Mouse (Mus musculus) hindbrain, embryonic 13.5 days (tissue): ENCODE results near the gene Gal3st1. TPM values are rescaled to one million over a fixed set of nuclear protein-coding genes. Genes with fewer than 3 reads are reported as not detected.
"Not testable (repeated sequence)": the region's sequence is repeated elsewhere in the genome, so short reads cannot be mapped to it uniquely, and the experiment has no call there.

Source experiments
- ATAC-seq: fragments of 200-750 bp; cut with Nextera tagmentation; 2 replicates; pipeline ENCODE4 v1.8.0; 2017; ENCODE audit warnings: moderate TSS enrichment; ENCODE audit not compliant: low FRiP score
- H3K27ac ChIP-seq: fragments of 300-500 bp; sonication (generic); 2 replicates; pipeline ENCODE4 v1.5.1; 2015; ENCODE audit warnings: inconsistent platforms, mild to moderate bottlenecking, moderate library complexity
- H3K27me3 ChIP-seq: fragments of 300-500 bp; sonication (generic); 2 replicates; pipeline ENCODE4 v1.6.1; 2015; ENCODE audit warnings: mild to moderate bottlenecking, inconsistent platforms
- H3K36me3 ChIP-seq: fragments of 300-500 bp; sonication (generic); 2 replicates; pipeline ENCODE4 v1.6.1; 2015; ENCODE audit warnings: mild to moderate bottlenecking, inconsistent platforms
- H3K4me1 ChIP-seq: fragments of 300-500 bp; sonication (generic); replicated peaks from 2 replicates; pipeline ENCODE4 v1.6.1; 2015; ENCODE audit warnings: inconsistent platforms
- H3K4me2 ChIP-seq: fragments of 300-500 bp; sonication (generic); 2 replicates; pipeline ENCODE4 v1.6.1; 2015; ENCODE audit warnings: inconsistent platforms, mild to moderate bottlenecking, moderate library complexity
- H3K4me3 ChIP-seq: fragments of 300-500 bp; sonication (generic); 2 replicates; pipeline ENCODE4 v1.5.1; 2015; ENCODE audit warnings: mild to moderate bottlenecking, inconsistent platforms
- H3K9ac ChIP-seq: fragments of 300-500 bp; sonication (generic); 2 replicates; pipeline ENCODE4 v1.6.1; 2015; ENCODE audit warnings: mild to moderate bottlenecking, inconsistent platforms
- H3K9me3 ChIP-seq: fragments of 300-500 bp; sonication (generic); 2 replicates; pipeline ENCODE4 v1.6.1; 2016; ENCODE audit warnings: inconsistent platforms
- WGBS: fragments of 180-500 bp; shearing (Covaris S2); methylation state at CpG from one replicate; pipeline ENCODE4 v1.1.7; 2015; 5-methylcytosine and 5-hydroxymethylcytosine counted together
- polyA plus RNA-seq: library from polyadenylated mRNA; unstranded; fragments of >200 nt; fragmentation: Nextera tagmentation; extraction: Ambion mirVana; gene quantifications from 2 replicates; pipeline ENCODE4 v1.2.1, GENCODE M21; 2015

Gene Gal3st1
- polyA plus RNA-seq, 1 experiment from 2014 or later: 4.3 TPM

DNA sequence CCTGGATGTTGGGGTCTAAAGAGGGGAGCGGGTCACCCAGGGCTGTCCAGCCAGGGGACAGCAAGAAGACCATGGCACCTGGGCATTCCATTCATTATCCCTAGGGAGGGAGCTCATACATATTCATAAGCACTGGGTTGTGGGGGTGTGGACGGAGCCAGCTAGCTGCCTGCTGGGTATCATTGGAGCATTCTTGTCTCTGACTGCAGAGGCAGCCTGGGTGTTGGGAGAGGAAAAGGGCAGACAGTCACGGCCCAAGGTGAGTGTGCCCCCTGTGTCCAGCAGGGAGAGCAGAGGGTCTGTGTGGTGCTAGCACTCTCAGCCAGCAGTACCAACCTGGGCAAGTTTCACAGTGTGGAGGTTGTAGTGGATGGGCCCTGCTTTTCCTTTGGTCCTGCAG, 6.3 kb downstream of the Gal3st1 start:
- 48% methylated on average over 3 of the region's 3 CpGs for WGBS
- H3K4me2 ChIP-seq: no peak overlapping the region
- H3K4me3 ChIP-seq: no peak overlapping the region
- ATAC-seq: no peak
- no peak overlapping the region for H3K27ac ChIP-seq
- H3K4me1 ChIP-seq: no peaks in the 10 kb centered on the region
- H3K27me3 ChIP-seq: peaks cover 11% of the 10 kb centered on the region; the same call in 1 of the 2 replicates
- H3K9ac ChIP-seq: no peak overlapping the region
- no peaks in the 10 kb centered on the region for H3K9me3 ChIP-seq
- no peaks in the 10 kb centered on the region for H3K36me3 ChIP-seq

DNA sequence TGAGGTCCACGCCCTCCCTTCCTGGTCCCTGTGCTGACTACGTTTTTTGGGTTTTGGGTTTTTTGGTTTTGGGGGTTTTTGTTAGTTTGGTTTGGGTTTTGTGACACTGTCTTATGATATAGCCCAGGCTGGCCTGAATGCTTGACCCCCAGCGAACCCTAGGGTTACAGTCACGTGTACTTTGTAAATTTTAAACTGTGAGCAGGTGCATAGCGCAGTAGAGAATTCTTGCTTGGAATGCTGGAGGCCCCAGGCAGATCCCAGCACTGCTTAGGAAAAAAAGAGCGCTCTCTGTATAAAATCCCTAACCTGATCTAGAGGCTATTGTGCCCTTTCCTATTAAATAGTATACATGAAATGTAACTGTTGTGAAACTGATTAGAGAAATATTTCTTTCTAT, 9.7 kb downstream of the Gal3st1 start:
- H3K27me3 ChIP-seq: peaks cover 30% of the 10 kb centered on the region
- ATAC-seq: no peak
- H3K9ac ChIP-seq: no peak overlapping the region
- 0 out of 2 replicates have a peak, but pooled peaks cover 4% of the 10 kb centered on the region for H3K4me1 ChIP-seq
- WGBS: 81% methylated on average over 6 of the region's 6 CpGs
- H3K36me3 ChIP-seq: no peaks in the 10 kb centered on the region
- H3K4me2 ChIP-seq: no peak overlapping the region
- no peak overlapping the region for H3K27ac ChIP-seq
- no peak overlapping the region for H3K4me3 ChIP-seq
- H3K9me3 ChIP-seq: no peaks in the 10 kb centered on the region

DNA sequence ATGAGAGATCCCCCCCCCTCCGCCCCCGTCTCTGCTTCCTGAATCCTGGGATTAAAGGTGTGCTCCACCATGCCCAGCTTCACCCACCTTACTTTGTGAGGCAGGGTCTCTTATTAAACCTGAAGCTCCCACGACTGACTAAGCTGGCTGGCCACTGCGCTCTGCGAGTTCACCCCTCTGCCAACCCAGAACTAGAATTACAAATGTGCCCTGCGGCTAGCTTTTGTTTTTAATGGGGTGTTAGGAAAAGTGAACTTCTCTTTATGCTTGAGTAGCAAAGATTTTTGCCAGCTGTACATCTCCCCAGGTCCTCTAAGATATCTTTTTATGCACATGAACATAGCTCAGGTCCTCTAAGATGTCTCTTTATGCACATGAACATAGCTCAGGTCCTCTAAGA, 10.5 kb downstream of the Gal3st1 start:
- Histone ChIP-seq H3K27me3 (peaks cover 37% of the 10 kb centered on the region), H3K27ac (no peak overlapping the region), H3K9me3 (no peaks in the 10 kb centered on the region), H3K36me3 (no peaks in the 10 kb centered on the region), H3K4me1 (peaks cover 9% of the 10 kb centered on the region; the same call in 1 of the 2 replicates), H3K4me3 (no peak overlapping the region), H3K9ac (no peak overlapping the region), H3K4me2 (no peak overlapping the region)
- ATAC-seq: no peak
- 79% methylated on average over 6 of the region's 6 CpGs for WGBS

DNA sequence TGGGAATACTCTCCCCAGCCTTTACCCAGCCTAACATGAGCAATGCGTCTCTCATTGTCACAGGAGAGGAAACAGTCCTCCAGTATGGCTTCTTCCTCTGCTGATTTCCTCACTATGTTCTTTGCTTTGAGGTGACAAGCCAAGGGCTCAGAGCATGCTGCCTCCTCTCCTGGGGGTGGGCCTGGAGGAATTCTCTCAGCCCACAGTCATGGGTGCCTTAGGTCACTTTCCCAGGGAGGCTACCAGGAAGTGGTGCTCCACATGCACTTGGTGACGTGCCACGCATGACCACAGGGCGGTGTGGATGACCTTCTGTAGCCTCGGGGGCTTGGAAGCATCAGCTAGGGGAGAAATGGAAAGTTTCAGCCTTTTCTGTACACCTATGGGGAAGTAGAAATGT, 12.1 kb downstream of the Gal3st1 start:
- Histone ChIP-seq H3K9ac (no peak overlapping the region), H3K9me3 (no peaks in the 10 kb centered on the region)
- 82% methylated on average over 5 of the region's 5 CpGs for WGBS

DNA sequence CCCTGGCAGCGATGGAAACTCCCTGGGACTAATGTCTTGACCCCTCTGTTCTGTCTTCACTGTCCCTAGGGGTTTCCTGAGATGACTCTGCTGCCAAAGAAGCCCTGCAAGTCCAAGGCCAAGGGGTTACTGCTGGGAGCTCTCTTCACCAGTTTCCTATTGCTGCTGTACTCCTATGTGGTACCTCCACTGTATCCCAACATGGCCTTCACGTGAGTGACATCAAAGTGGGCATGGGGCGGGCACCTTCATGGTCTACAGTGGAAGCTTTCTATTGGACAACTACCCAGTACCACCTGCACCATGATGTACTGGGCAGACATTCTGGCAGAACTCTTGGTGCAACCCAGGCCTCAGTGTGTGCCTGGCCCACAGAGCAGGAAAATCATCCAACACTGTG, 13.4 kb downstream of the Gal3st1 start:
- Histone ChIP-seq H3K36me3 (no peaks in the 10 kb centered on the region), H3K27ac (no peak overlapping the region), H3K9ac (no peak overlapping the region), H3K4me1 (peaks cover 9% of the 10 kb centered on the region; the same call in 1 of the 2 replicates), H3K9me3 (no peaks in the 10 kb centered on the region), H3K4me2 (no peak overlapping the region), H3K27me3 (peaks cover 58% of the 10 kb centered on the region), H3K4me3 (no peak overlapping the region)
- 90% methylated on average over 3 of the region's 3 CpGs for WGBS
- no peak for ATAC-seq

More for the DNA sequence above, 12.1 kb downstream of the Gal3st1 start:
- Histone ChIP-seq H3K4me3 (no peak overlapping the region), H3K27ac (no peak overlapping the region), H3K4me1 (peaks cover 9% of the 10 kb centered on the region; the same call in 1 of the 2 replicates), H3K4me2 (no peak overlapping the region), H3K36me3 (no peaks in the 10 kb centered on the region), H3K27me3 (peaks cover 53% of the 10 kb centered on the region)
- ATAC-seq: no peak

DNA sequence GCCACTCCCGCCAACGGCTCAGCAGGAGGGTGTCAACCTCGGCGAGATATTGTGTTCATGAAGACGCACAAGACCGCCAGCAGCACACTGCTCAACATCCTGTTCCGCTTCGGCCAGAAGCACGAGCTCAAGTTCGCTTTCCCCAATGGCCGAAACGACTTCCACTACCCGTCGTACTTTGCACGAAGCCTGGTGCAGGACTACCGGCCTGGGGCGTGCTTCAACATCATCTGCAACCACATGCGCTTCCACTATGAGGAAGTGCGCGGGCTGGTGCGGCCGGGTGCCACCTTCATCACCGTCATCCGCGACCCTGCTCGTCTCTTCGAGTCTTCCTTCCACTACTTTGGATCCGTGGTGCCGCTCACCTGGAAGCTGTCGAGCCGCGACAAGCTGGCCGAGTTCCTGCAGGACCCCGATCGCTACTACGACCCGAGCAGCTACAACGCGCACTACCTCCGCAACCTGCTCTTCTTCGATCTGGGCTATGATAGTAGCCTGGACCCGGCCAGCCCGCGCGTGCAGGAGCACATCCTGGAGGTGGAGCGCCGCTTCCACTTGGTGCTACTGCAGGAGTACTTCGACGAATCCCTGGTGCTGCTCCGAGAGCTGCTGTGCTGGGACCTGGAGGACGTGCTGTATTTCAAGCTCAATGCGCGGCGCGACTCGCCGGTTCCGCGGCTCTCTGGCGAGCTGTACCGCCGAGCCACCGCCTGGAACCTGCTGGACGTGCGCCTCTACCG, 14.7 kb downstream of the Gal3st1 start:
- ATAC-seq: no peak
- Histone ChIP-seq H3K4me1 (peaks cover 9% of the 10 kb centered on the region; the same call in 1 of the 2 replicates), H3K36me3 (no peaks in the 10 kb centered on the region), H3K4me2 (peak overlapping the region; percentile 53), H3K9ac (peak overlapping the region; percentile 52; the same call in 1 of the 2 replicates), H3K27ac (no peak overlapping the region), H3K9me3 (no peaks in the 10 kb centered on the region), H3K4me3 (peak overlapping the region; percentile 32), H3K27me3 (peaks cover 54% of the 10 kb centered on the region)
- WGBS: 5% methylated on average over 66 of the region's 66 CpGs

DNA sequence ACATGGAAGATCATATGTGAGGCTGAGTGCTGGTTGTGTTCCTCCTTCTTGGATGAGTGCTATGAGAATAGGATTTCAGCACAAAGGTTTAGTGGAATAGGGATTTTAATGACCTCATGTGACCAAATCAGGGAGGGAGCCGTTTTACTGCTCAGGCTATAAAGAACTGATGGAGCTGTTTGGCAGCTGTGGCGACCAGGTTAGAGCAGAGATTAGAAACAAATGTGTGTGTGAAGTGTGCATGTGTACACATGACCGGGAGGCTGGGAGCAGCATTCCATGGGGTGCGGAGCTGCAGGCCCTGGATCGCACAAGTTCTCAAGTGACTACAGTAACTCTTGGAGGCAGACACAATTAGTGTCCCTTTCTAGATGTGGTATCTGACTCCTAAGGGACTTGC, 16.1 kb downstream of the Gal3st1 start:
- H3K36me3 ChIP-seq: no peaks in the 10 kb centered on the region
- no peak for ATAC-seq
- no peak overlapping the region for H3K4me3 ChIP-seq
- peaks cover 54% of the 10 kb centered on the region for H3K27me3 ChIP-seq
- peaks cover 9% of the 10 kb centered on the region; the same call in 1 of the 2 replicates for H3K4me1 ChIP-seq
- H3K9ac ChIP-seq: no peak overlapping the region
- WGBS: 82% methylated on average over 5 of the region's 5 CpGs
- H3K4me2 ChIP-seq: no peak overlapping the region
- H3K9me3 ChIP-seq: no peaks in the 10 kb centered on the region
- no peak overlapping the region for H3K27ac ChIP-seq

DNA sequence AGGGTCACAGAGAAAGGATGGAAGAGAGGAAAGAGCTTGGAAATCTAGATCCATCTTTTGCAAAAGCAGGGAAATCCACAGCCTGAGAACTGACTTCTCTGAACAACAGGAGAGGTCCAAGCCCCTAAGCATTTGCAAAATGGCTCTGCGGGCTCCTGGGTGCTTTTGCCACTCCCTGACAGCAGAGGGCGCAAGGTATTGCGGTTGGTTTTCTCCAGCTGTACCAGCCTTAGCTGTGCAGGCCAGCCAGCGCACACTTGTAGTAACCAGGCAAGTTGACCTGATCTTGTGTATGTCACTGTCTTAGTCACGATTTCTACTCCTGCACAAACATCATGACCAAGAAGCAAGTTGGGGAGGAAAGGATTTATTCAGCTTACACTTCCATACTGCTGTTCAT, 18.2 kb downstream of the Gal3st1 start:
- Histone ChIP-seq H3K27me3 (peaks cover 46% of the 10 kb centered on the region), H3K27ac (no peak overlapping the region), H3K4me2 (no peak overlapping the region), H3K4me3 (no peak overlapping the region), H3K9me3 (no peaks in the 10 kb centered on the region), H3K4me1 (peaks cover 9% of the 10 kb centered on the region; the same call in 1 of the 2 replicates), H3K9ac (no peak overlapping the region), H3K36me3 (no peaks in the 10 kb centered on the region)
- ATAC-seq: no peak
- WGBS: 17% methylated on average over 5 of the region's 5 CpGs

DNA sequence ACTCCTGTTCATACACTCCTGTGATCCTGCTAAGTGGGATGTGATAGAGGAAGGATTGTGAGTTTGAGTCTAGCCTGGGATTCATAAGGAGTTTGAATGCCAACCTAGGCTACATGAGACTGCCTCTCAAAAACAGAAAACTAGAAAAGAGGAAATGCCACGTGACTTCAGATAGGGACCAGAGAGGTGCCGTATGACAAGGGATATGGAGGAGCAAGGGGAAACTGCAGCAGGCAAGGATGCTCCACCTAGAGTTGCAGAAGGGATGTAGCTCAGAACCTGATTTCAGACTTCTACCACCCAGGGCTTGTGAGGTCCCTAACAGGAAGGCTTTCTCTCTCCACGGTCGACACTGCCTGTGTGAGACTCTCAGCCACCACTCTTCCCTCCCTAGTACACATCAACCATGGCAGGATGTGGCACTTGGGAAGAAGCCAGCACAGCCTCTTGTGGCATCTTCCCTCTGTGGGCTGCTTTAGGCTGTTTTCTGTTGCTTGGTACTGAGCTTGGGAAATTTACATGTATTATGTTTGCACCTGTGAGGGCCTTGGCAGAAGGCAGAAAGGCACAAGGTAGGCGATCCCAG, 21.9 kb downstream of the Gal3st1 start:
- H3K9ac ChIP-seq: no peak overlapping the region
- peaks cover 9% of the 10 kb centered on the region for H3K27me3 ChIP-seq
- ATAC-seq: no peak
- H3K27ac ChIP-seq: no peak overlapping the region
- no peak overlapping the region for H3K4me3 ChIP-seq
- no peak overlapping the region for H3K4me2 ChIP-seq
- no peaks in the 10 kb centered on the region for H3K9me3 ChIP-seq
- WGBS: 68% methylated on average over 5 of the region's 5 CpGs
- no peaks in the 10 kb centered on the region for H3K4me1 ChIP-seq
- H3K36me3 ChIP-seq: no peaks in the 10 kb centered on the region

DNA sequence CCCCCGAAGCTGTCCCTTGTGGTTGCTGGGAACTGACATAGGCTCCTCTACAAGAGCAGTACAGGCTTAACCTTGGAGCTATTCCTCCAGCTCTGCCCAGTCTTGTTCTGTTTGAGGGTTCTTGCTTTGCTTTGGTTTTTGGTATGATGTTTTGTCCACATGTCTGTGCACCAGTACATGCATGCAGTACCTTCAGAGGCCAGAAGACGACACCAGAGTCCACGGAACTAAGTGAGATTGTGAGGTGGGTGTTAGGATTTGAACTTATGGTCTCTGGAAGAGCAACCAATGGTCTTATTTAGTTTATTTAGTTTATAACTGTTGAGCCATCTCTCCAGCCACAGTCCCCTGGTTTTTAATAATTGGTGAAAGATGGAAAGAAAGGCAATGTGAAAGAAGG, 23.0 kb downstream of the Gal3st1 start:
- H3K4me1 ChIP-seq: no peaks in the 10 kb centered on the region
- no peak for ATAC-seq
- no peak overlapping the region for H3K4me3 ChIP-seq
- H3K9me3 ChIP-seq: no peaks in the 10 kb centered on the region
- H3K27ac ChIP-seq: no peak overlapping the region
- 0 out of 2 replicates have a peak, but pooled peaks cover 3% of the 10 kb centered on the region for H3K27me3 ChIP-seq
- 90% methylated on average over 3 of the region's 3 CpGs for WGBS
- H3K4me2 ChIP-seq: no peak overlapping the region
- H3K36me3 ChIP-seq: no peaks in the 10 kb centered on the region
- no peak overlapping the region for H3K9ac ChIP-seq

DNA sequence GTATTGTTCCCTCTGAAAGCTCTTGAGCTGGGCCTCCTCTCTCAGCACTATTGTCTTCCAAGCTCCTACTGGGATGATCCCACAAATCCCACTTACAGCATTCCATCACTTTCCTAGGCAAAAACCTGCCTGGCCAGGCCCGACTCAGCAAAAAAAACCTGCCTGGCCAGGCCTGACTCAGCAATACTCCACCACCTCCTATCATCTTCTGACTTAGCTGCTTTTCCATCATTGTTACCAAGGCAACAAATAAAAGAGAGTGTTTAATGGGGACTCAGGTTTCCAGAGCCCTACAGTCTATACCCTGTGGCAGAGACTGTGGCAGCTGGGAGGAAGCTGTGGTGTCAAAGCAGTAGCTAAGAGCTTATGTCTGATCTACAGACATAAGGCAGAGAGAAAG, 29.2 kb downstream of the Gal3st1 start:
- H3K27ac ChIP-seq: no peak overlapping the region
- no peak overlapping the region for H3K4me2 ChIP-seq
- H3K4me3 ChIP-seq: no peak overlapping the region
- H3K27me3 ChIP-seq: no peaks in the 10 kb centered on the region
- no peaks in the 10 kb centered on the region for H3K36me3 ChIP-seq
- no peak for ATAC-seq
- 67% methylated on average over 1 of the region's 1 CpGs for WGBS
- H3K9me3 ChIP-seq: peaks cover 11% of the 10 kb centered on the region
- H3K4me1 ChIP-seq: no peaks in the 10 kb centered on the region
- no peak overlapping the region for H3K9ac ChIP-seq

DNA sequence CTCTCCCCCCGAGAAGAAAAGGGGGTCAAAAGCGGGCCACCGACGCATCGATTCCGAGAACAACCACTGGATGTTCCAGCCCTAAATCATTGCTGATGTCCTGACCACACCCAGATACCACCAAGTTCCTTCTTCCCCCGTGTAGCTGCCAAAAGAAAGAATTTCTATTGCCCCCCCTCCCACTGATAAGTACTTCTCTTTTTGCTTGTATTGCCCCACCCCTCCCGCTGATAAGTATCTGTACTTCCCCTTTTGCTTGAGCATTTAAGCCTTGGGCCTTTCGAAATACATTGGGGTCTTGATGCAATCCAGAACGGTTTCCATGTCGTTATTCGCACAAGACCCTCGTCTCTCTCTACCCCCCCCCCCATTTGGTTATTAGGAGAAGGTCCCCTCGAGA, 32.4 kb downstream of the Gal3st1 start:
- H3K36me3 ChIP-seq, H3K4me1 ChIP-seq, H3K9ac ChIP-seq, H3K4me3 ChIP-seq, H3K4me2 ChIP-seq, H3K27me3 ChIP-seq, ATAC-seq, H3K27ac ChIP-seq: not testable (repeated sequence)
- WGBS: 91% methylated on average over 14 of the region's 14 CpGs
- peaks cover 11% of the 10 kb centered on the region for H3K9me3 ChIP-seq

DNA sequence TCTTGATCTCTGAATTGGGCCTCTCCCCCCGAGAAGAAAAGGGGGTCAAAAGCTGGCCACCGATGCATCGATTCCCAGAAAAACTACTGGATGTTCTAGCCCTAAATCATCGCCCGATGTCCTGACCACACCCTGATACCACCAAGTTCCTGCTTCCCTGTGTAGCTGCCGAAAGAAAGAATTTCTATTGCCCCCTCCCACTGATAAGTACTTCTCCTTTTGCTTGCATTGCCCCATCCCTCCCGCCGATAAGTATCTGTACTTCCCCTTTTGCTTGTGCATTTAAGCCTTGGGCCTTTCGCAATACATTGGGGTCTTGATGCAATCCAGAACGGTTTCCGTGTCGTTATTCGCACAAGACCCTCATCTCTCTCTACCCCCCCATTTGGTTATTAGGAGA, 38.7 kb downstream of the Gal3st1 start:
- 91% methylated on average over 13 of the region's 13 CpGs for WGBS
- not testable (repeated sequence) for H3K9me3 ChIP-seq, H3K4me2 ChIP-seq, H3K4me1 ChIP-seq, H3K27ac ChIP-seq, ATAC-seq, H3K27me3 ChIP-seq, H3K4me3 ChIP-seq, H3K36me3 ChIP-seq, H3K9ac ChIP-seq
